Mouse (Mus musculus): Measurements from ENCODE around the gene Pilrb2. TPM values are rescaled to one million over a fixed set of nuclear protein-coding genes. Genes with fewer than 3 reads are reported as not detected.
A peak's percentile ranks its signal among the peaks of the same experiment; 100 is the strongest.
"Not testable (repeated sequence)": the region's sequence is repeated elsewhere in the genome, so short reads cannot be mapped to it uniquely, and the experiment has no call there.

The Pilrb2 gene
- polyA plus RNA-seq, 1 experiment, result 11.4 TPM

GRCm38 (mm10) chr5:137856870-137857269, 14.7 kb downstream of the Pilrb2 start:
- H3K4me1 ChIP-seq (replicated peaks; ENCODE audit: control insufficient read depth, insufficient read depth, low read length); H3K27ac ChIP-seq (ENCODE audit: control insufficient read depth, insufficient read depth, low read length); H3K36me3 ChIP-seq (ENCODE audit: control insufficient read depth, insufficient read depth, low read length); H3K4me3 ChIP-seq (ENCODE audit: control insufficient read depth, insufficient read depth, low read length); H3K27me3 ChIP-seq (ENCODE audit: control insufficient read depth, insufficient read depth, low read length): not testable (repeated sequence)
- WGBS, result 2% methylated on average over 5 of the region's 5 CpGs
- peak; percentile 8 for DNase-seq

DNA sequence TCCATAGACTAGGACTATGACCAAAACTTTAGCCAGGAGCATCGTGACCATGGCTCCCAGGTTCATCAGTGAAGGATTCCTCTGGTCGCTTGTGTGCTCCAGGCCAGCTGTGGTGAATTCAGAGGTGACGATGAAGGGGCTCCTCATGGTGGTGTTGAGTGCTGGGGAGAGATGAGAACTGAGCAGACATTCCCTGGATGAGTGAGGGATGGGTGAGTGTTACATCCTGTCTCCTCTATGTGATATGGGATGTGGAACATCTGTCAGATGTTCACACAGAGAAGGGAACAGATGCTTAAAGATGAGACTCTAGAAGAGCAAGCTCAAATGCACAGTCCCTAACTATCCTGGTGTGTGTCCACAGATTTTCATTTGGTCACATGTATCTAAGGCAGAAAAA, 16.7 kb downstream of the Pilrb2 start:
- not testable (repeated sequence) for DNase-seq; H3K4me1 ChIP-seq (replicated peaks; ENCODE audit: control insufficient read depth, insufficient read depth, low read length); H3K4me3 ChIP-seq (ENCODE audit: control insufficient read depth, insufficient read depth, low read length); H3K36me3 ChIP-seq (ENCODE audit: control insufficient read depth, insufficient read depth, low read length); H3K27ac ChIP-seq (ENCODE audit: control insufficient read depth, insufficient read depth, low read length); H3K27me3 ChIP-seq (ENCODE audit: control insufficient read depth, insufficient read depth, low read length)
- WGBS, result 91% methylated on average over 3 of the region's 3 CpGs

GRCm38 (mm10) chr5:137850313-137850712, 21.3 kb downstream of the Pilrb2 start:
- H3K27me3 ChIP-seq (ENCODE audit: control insufficient read depth, insufficient read depth, low read length); H3K27ac ChIP-seq (ENCODE audit: control insufficient read depth, insufficient read depth, low read length); H3K36me3 ChIP-seq (ENCODE audit: control insufficient read depth, insufficient read depth, low read length); DNase-seq; H3K4me1 ChIP-seq (replicated peaks; ENCODE audit: control insufficient read depth, insufficient read depth, low read length); H3K4me3 ChIP-seq (ENCODE audit: control insufficient read depth, insufficient read depth, low read length): not testable (repeated sequence)
- 92% methylated on average over 1 of the region's 1 CpGs for WGBS

DNA sequence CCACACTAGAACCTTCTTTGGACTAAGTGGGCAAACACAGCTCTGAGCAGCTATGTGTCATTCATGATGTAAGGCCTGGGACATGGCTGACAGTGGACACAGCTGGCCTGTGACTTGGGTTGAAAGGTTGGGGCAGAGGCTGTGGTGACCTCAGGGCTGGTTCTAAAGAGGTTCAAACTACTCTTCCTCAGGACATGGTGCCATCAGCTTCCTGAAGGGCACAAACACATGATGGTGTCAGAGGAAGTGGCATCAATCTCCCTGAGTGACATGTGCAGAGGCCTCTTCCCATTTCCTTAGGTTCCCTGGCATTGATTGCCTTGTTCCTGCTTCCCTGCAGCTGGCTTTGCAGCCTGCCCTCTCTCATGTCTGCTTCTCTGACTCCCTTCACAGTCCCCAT, 34.5 kb downstream of the Pilrb2 start:
- not testable (repeated sequence) for H3K36me3 ChIP-seq (ENCODE audit: control insufficient read depth, insufficient read depth, low read length); H3K4me3 ChIP-seq (ENCODE audit: control insufficient read depth, insufficient read depth, low read length); DNase-seq; H3K27me3 ChIP-seq (ENCODE audit: control insufficient read depth, insufficient read depth, low read length); H3K27ac ChIP-seq (ENCODE audit: control insufficient read depth, insufficient read depth, low read length); H3K4me1 ChIP-seq (replicated peaks; ENCODE audit: control insufficient read depth, insufficient read depth, low read length)

- Histone ChIP-seq H3K36me3 (ENCODE audit: control insufficient read depth, insufficient read depth, low read length) (no peaks in the 10 kb centered on the region), H3K27me3 (ENCODE audit: control insufficient read depth, insufficient read depth, low read length) (no peaks in the 10 kb centered on the region), H3K4me3 (ENCODE audit: control insufficient read depth, insufficient read depth, low read length) (no peak overlapping the region), H3K27ac (ENCODE audit: control insufficient read depth, insufficient read depth, low read length) (no peak overlapping the region), H3K4me1 (replicated peaks; ENCODE audit: control insufficient read depth, insufficient read depth, low read length) (no peaks in the 10 kb centered on the region)
- TF ChIP-seq POLR2A (IDR thresholded peaks at IDR 0.05; ENCODE audit: control insufficient read depth, extremely low read depth, insufficient read depth, low read length, poor library complexity) (no peak), CTCF (IDR thresholded peaks at IDR 0.05; ENCODE audit: borderline replicate concordance, control insufficient read depth, extremely low read depth, insufficient read depth, low read length, poor library complexity) (no peak)
- DNase-seq, result no peak
These were observed 35.0 kb downstream of the Pilrb2 start for GRCm38 (mm10) chr5:137836611-137837010.

DNA sequence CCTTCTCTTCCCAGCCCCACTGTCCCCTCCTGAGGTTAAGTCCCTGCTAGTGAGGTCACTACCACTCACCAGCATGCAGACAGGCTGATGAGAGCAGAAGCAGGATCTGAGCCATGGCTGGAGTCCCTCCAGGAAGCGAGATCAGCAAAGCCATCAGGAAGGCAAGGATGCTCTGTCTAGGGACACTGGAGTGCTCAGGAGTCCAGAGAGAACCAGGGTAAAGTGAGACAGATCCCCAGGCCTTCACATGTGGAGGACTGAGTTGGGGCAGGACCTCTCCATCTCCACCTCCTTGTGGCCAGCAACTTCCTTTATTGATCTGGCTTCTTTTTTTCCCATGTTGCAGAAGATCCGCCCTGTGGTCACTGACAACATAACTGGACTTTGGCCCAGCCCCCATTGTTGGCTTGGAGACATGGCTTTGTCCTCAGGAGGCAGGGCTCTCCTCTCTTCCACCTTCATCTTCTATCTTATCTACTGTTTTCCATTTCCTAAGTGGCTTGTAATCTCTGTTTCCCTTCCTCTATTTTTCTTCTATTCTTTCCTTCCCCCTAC, 35.6 kb downstream of the Pilrb2 start, which contains the start of gene Pilra:
Gene Pilra, minus strand, starts transcription at position 316 of the 555 bp plus-strand sequence.
- H3K4me3 ChIP-seq (ENCODE audit: control insufficient read depth, insufficient read depth, low read length); H3K36me3 ChIP-seq (ENCODE audit: control insufficient read depth, insufficient read depth, low read length); DNase-seq; H3K27me3 ChIP-seq (ENCODE audit: control insufficient read depth, insufficient read depth, low read length); H3K27ac ChIP-seq (ENCODE audit: control insufficient read depth, insufficient read depth, low read length); H3K4me1 ChIP-seq (replicated peaks; ENCODE audit: control insufficient read depth, insufficient read depth, low read length): not testable (repeated sequence)
- 67% methylated on average over 2 of the region's 2 CpGs for WGBS

- Histone ChIP-seq H3K4me3 (ENCODE audit: control insufficient read depth, insufficient read depth, low read length) (no peak overlapping the region), H3K4me1 (replicated peaks; ENCODE audit: control insufficient read depth, insufficient read depth, low read length) (no peaks in the 10 kb centered on the region), H3K36me3 (ENCODE audit: control insufficient read depth, insufficient read depth, low read length) (no peaks in the 10 kb centered on the region), H3K27me3 (ENCODE audit: control insufficient read depth, insufficient read depth, low read length) (no peaks in the 10 kb centered on the region), H3K27ac (ENCODE audit: control insufficient read depth, insufficient read depth, low read length) (no peak overlapping the region)
- no peak for DNase-seq
- no peak for TF ChIP-seq POLR2A (IDR thresholded peaks at IDR 0.05; ENCODE audit: control insufficient read depth, extremely low read depth, insufficient read depth, low read length, poor library complexity)
- WGBS, result 78% methylated on average over 4 of the region's 4 CpGs
These were observed 38.1 kb downstream of the Pilrb2 start for GRCm38 (mm10) chr5:137833500-137833899.

- no peak for DNase-seq
- no peaks in the 10 kb centered on the region for H3K27me3 ChIP-seq (ENCODE audit: control insufficient read depth, insufficient read depth, low read length)
- H3K4me3 ChIP-seq (ENCODE audit: control insufficient read depth, insufficient read depth, low read length), result no peak overlapping the region
- no peak overlapping the region for H3K27ac ChIP-seq (ENCODE audit: control insufficient read depth, insufficient read depth, low read length)
- H3K36me3 ChIP-seq (ENCODE audit: control insufficient read depth, insufficient read depth, low read length), result no peaks in the 10 kb centered on the region
- no peaks in the 10 kb centered on the region for H3K4me1 ChIP-seq (replicated peaks; ENCODE audit: control insufficient read depth, insufficient read depth, low read length)
- no peak for TF ChIP-seq POLR2A (IDR thresholded peaks at IDR 0.05; ENCODE audit: control insufficient read depth, extremely low read depth, insufficient read depth, low read length, poor library complexity)
- TF ChIP-seq CTCF (IDR thresholded peaks at IDR 0.05; ENCODE audit: borderline replicate concordance, control insufficient read depth, extremely low read depth, insufficient read depth, low read length, poor library complexity), result no peak
- WGBS, result 60% methylated on average over 6 of the region's 6 CpGs
These were observed 40.1 kb downstream of the Pilrb2 start for GRCm38 (mm10) chr5:137831506-137831905.

All from thymus, adult 2 months (tissue).